Mouse (Mus musculus): ENCODE measurements around the gene Stx3. TPM values are rescaled to one million over a fixed set of nuclear protein-coding genes. Genes with fewer than 3 reads are reported as not detected.

Gene Stx3
- total RNA-seq (2017) = 13.1 and 14.9 TPM in 2 replicates

- ATAC-seq (replicated peaks in 1 of 2; ENCODE audit: insufficient read depth in 1 of 2, low FRiP score in 2 of 2, low TSS enrichment in 1 of 2, low read depth in 1 of 2, poor library complexity in 2 of 2, severe bottlenecking in 2 of 2) = no peak
These were observed at the start of gene Stx3 for GRCm38 (mm10) chr19:11819143-11819700. Gene Stx3 (minus strand): TSS chr19:11819403.

DNA sequence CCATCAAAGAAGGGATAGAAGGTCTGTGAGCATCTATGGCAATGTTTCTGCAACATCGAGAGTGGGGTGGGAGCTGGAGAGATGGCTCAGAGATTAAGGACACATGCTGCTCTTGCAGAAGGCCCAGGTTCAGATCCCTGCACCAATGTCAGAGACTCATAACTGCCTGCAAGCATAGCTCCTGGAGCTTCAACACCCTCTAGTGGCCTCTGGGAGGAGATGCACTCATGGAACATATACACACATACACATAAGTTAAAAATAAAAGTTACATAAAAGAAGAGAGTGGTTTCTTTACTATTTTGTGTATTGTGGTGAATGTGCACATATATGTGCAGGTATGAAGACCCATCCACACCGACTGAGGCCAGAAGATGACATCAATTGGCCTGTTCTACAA lies 48.6 kb upstream of the Stx3 start:
- ATAC-seq (replicated peaks in 1 of 2; ENCODE audit: insufficient read depth in 1 of 2, low FRiP score in 2 of 2, low TSS enrichment in 1 of 2, low read depth in 1 of 2, poor library complexity in 2 of 2, severe bottlenecking in 2 of 2) = no peak

GRCm38 (mm10) chr19:11860966-11861365 lies 41.8 kb upstream of the Stx3 start, which contains the start of gene Olfr1418:
Gene Olfr1418 (minus strand): TSS chr19:11861066.
- ATAC-seq (replicated peaks in 1 of 2; ENCODE audit: insufficient read depth in 1 of 2, low FRiP score in 2 of 2, low TSS enrichment in 1 of 2, low read depth in 1 of 2, poor library complexity in 2 of 2, severe bottlenecking in 2 of 2) = no peak

DNA sequence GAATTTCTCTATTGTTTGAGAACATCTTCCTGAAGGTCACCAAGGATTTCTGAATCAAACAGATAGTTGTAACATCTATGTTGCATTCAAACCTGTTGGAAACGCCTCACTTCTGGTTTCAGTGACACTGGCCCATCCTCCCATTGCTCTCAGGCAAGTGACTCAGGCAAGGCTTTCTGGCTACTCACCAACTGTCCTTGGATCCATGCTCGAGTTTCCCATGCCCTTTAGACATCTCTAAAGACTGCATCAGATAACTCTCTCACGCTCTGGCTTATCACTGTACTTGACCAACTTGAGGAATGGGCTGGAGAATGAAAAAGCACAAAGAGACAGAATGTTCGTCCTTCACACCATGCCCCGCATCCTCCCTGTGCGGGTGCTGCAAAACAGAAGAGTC lies 37.3 kb upstream of the Stx3 start:
- ATAC-seq (replicated peaks in 1 of 2; ENCODE audit: insufficient read depth in 1 of 2, low FRiP score in 2 of 2, low TSS enrichment in 1 of 2, low read depth in 1 of 2, poor library complexity in 2 of 2, severe bottlenecking in 2 of 2) = no peak

DNA sequence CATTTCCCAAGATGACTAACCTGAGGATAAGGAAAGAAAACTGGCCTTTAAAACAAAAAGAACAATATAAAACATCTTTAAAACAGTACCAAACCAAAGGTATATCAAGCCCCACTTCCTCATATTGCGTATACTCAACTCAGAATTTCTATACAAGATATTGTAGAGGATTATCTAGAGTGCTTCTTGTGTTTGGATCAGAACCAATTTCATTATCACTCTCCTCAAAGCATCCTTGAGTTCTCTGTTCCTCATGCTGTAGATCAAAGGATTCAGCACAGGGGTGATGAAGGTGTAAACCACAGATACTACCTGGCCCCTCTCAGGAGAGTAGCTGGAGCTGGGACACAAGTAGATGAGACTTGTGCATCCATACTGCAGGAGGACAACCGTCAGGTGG lies 35.6 kb upstream of the Stx3 start:
- ATAC-seq (replicated peaks in 1 of 2; ENCODE audit: insufficient read depth in 1 of 2, low FRiP score in 2 of 2, low TSS enrichment in 1 of 2, low read depth in 1 of 2, poor library complexity in 2 of 2, severe bottlenecking in 2 of 2) = no peak

- ATAC-seq (replicated peaks in 1 of 2; ENCODE audit: insufficient read depth in 1 of 2, low FRiP score in 2 of 2, low TSS enrichment in 1 of 2, low read depth in 1 of 2, poor library complexity in 2 of 2, severe bottlenecking in 2 of 2) = no peak
These were observed 33.4 kb upstream of the Stx3 start for GRCm38 (mm10) chr19:11852652-11853051.

- ATAC-seq (replicated peaks in 1 of 2; ENCODE audit: insufficient read depth in 1 of 2, low FRiP score in 2 of 2, low TSS enrichment in 1 of 2, low read depth in 1 of 2, poor library complexity in 2 of 2, severe bottlenecking in 2 of 2) = no peak
These were observed 27.1 kb upstream of the Stx3 start for GRCm38 (mm10) chr19:11846333-11846732.

GRCm38 (mm10) chr19:11839119-11839518 lies 19.9 kb upstream of the Stx3 start, which contains the start of gene Olfr1417:
Gene Olfr1417 (minus strand): TSS chr19:11839219.
- no peak for ATAC-seq (replicated peaks in 1 of 2; ENCODE audit: insufficient read depth in 1 of 2, low FRiP score in 2 of 2, low TSS enrichment in 1 of 2, low read depth in 1 of 2, poor library complexity in 2 of 2, severe bottlenecking in 2 of 2)

DNA sequence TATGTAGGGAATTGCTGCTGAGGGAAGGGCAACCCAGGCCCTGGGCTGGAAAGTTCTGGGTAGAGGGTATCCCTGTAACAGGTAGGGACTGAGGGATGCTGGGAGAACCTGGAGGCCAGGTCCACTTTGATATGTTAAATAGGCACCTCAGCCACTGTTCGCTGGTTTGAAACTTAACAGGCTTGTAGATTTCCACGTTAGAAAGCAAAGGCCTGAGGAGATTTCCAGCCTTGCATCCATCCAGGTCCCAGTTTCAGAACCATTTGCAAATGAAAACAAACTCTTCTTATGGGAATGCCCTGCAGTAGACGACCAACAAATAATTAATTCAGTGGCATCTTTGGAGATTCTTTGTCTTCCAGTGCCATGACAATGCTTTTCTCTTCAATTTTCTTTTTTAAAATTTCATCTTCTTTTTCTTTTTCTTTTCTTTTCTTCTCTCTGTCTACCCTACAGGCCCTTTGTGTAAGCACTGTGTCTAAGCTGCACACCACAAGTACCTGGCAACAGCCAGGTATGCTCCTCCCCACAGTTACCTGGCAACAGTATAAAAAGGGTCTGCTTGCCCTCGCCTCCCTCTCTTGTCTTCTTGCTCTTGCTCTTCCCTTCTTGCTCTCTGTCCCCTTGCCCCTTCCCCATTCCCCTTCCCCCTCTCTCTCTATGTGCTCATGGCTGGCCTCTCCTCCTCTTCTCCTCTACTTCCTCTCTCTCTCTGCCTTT lies 4.3 kb upstream of the Stx3 start:
- no peak for ATAC-seq (replicated peaks in 1 of 2; ENCODE audit: insufficient read depth in 1 of 2, low FRiP score in 2 of 2, low TSS enrichment in 1 of 2, low read depth in 1 of 2, poor library complexity in 2 of 2, severe bottlenecking in 2 of 2)

DNA sequence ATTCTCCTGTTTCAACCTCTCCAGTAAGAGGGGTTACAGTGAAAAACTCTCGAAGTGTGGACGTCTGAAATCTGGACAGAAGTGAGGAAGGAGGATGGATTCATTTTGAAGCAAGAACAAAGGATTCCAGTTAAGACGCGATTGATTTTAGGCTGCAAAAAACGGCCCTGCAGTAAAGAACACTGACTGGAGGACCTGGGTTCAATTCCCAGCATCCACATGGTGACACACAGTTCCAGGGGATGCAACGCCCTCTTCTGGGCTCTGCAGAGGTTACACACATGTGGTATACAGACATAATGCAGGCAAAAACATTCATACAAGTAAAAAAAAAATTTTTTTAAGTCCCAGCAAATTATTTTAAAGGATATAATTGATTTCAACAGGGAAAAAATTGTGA lies 1.0 kb upstream of the Stx3 start:
- ATAC-seq (replicated peaks in 1 of 2; ENCODE audit: insufficient read depth in 1 of 2, low FRiP score in 2 of 2, low TSS enrichment in 1 of 2, low read depth in 1 of 2, poor library complexity in 2 of 2, severe bottlenecking in 2 of 2) = no peak

DNA sequence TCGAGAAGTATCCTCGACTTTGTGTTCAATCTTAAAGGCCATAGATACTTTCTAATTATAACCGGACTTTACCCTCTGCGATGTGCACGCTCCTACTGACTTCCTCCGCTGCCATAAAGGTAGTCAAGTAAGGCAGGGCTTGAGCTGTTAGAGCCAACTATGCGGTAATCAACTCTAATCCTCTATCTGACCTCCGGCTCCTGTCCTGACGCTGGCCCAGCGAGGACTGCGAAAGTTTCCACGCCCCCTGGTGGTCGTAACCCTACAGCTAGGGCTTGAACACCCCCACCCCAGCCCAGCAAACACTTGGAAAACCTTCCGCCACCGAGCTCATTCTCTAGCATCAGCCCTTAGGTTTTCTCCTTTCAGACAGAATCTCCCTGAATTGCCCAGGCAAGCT lies 597 bp upstream of the Stx3 start:
- ATAC-seq (replicated peaks in 1 of 2; ENCODE audit: insufficient read depth in 1 of 2, low FRiP score in 2 of 2, low TSS enrichment in 1 of 2, low read depth in 1 of 2, poor library complexity in 2 of 2, severe bottlenecking in 2 of 2) = peak; percentile 68 to 70

DNA sequence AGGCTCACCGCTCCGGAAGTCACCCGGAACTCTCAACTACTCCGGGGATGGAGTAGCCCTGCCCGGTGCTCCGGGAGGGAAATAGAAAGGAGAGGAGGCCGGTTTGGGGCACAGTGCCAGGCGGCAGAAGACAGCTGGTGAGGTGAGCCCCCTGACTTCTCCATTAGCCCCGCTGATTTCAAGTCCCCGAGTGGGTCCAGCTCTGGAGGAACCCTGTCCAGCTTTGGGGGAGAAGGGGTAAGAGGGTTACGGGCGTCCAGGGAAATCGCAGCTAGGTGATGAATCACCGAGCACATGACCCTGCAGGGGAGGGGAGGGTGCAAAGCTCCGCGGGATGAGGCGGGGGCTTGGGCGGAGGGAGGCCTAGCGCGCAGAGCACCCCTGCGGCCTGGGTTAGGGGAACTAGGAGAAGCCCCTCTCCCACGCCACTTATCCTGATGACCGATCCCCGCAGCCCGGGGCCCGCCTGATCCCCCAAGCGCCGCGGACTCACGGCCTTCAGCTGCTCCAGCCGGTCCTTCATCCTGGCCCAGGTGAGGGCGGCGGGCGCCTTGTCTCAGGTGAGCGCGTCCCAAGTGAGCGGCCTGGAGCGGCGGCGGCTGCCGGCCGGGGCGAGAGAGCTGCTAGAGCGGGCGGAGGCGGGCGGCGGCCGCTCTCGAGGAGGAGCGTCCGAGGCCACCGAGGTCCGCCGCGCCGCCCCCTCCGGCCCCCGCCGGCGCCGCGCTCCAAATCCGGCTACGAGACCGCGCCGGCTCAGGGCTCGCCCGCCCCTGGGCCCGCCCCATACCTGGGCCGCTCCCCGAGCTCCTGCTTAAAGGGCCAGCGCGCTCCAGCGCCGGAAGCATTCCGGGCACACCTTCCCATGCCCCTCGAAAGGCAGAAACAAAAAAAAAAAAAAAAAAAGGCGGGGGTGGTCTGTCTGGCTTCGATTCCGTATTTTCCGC lies 732 bp downstream of the Stx3 start:
- peak; percentile 35 to 44; a peak in 2 of 4 replicates for ATAC-seq (replicated peaks in 1 of 2; ENCODE audit: insufficient read depth in 1 of 2, low FRiP score in 2 of 2, low TSS enrichment in 1 of 2, low read depth in 1 of 2, poor library complexity in 2 of 2, severe bottlenecking in 2 of 2)

GRCm38 (mm10) chr19:11817586-11817985 lies 1.6 kb downstream of the Stx3 start:
- peak in 1 of 2 experiments; percentile 2; a peak in 1 of 4 replicates for ATAC-seq (replicated peaks in 1 of 2; ENCODE audit: insufficient read depth in 1 of 2, low FRiP score in 2 of 2, low TSS enrichment in 1 of 2, low read depth in 1 of 2, poor library complexity in 2 of 2, severe bottlenecking in 2 of 2)

DNA sequence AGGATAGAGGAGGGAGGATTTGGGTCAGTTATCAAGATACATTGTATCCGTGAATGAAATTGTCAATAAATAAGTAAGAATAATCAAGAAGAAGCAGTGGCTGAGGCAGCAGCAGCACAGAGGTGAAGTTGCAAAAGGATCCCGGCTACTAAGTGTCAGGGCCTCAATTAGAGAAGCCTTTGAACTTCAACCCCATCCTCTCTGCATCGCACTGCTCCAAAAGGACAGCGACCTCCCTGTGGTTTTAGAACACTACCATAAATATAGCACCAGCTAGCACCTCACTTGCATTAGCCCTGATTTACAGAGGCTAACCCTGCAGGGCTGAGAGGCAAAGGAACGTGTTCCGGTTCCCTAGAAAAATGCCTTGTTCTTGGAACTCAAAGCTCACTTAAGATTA lies 2.5 kb downstream of the Stx3 start:
- ATAC-seq (replicated peaks in 1 of 2; ENCODE audit: insufficient read depth in 1 of 2, low FRiP score in 2 of 2, low TSS enrichment in 1 of 2, low read depth in 1 of 2, poor library complexity in 2 of 2, severe bottlenecking in 2 of 2) = no peak

DNA sequence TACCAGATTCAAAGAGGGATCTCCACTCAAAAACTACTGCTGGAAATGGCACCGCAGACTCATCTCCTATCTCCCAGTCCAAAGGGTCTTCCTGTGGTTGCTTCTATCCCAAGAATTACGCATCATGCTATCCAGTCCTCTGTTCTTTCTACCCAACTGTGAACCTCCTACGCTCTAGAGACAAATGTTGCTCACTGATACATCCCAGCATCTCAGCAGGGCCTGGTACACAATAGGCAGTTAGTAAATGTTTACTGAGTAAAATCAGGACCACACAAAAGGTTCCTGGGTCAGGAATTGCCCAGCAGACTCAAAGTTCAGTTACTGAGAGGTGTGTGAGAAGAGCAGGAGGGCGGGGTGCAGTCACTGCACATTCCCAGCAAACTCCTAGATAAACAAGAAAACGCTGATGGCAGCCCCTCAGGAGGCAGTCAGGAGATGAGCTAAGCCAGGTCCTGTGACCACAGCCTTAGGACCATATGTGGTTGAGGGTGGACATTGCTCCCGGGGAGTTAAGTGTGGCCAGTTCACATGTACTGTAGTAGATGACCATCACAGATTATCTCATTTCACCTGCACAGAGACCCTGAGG lies 4.4 kb downstream of the Stx3 start:
- no peak for ATAC-seq (replicated peaks in 1 of 2; ENCODE audit: insufficient read depth in 1 of 2, low FRiP score in 2 of 2, low TSS enrichment in 1 of 2, low read depth in 1 of 2, poor library complexity in 2 of 2, severe bottlenecking in 2 of 2)

- ATAC-seq (replicated peaks in 1 of 2; ENCODE audit: insufficient read depth in 1 of 2, low FRiP score in 2 of 2, low TSS enrichment in 1 of 2, low read depth in 1 of 2, poor library complexity in 2 of 2, severe bottlenecking in 2 of 2) = no peak
These were observed 5.6 kb downstream of the Stx3 start for GRCm38 (mm10) chr19:11813649-11814048.

GRCm38 (mm10) chr19:11813136-11813535 lies 6.1 kb downstream of the Stx3 start:
- ATAC-seq (replicated peaks in 1 of 2; ENCODE audit: insufficient read depth in 1 of 2, low FRiP score in 2 of 2, low TSS enrichment in 1 of 2, low read depth in 1 of 2, poor library complexity in 2 of 2, severe bottlenecking in 2 of 2) = no peak
